Mouse (Mus musculus) 3134 (cell line): Measurements from ENCODE around the gene Hccs.

ENCODE experiments used
- DNase-seq: peaks from one replicate; pipeline ENCODE4 v3.0.0-alpha.2; 2011; ENCODE audit warnings: low spot score; ENCODE audit not compliant: insufficient read length; ENCODE audit errors: extremely low read depth

Gene Hccs

GRCm38 (mm10) chrX:169210019-169210418 is 110.2 kb downstream of the Hccs start:
- DNase-seq = no peak
